Mouse (Mus musculus) lung, adult 2 months (tissue): ENCODE measurements around the gene Usp12. TPM values are rescaled to one million over a fixed set of nuclear protein-coding genes. Genes with fewer than 3 reads are reported as not detected.
"Not testable (repeated sequence)": the region's sequence is repeated elsewhere in the genome, so short reads cannot be mapped to it uniquely, and the experiment has no call there.

Experiments used
- DNase-seq: peaks from one replicate; pipeline ENCODE4 v3.0.0; 2022
- H3K4me1 ChIP-seq: fragments of 200-500 bp; 2 replicates; pipeline ENCODE4 v1.6.1; 2011; ENCODE audit warnings: low read length; ENCODE audit not compliant: control insufficient read depth, insufficient read depth
- H3K4me3 ChIP-seq: fragments of 200-500 bp; replicated peaks from 2 replicates; pipeline ENCODE3; 2011; ENCODE audit warnings: low read depth, mild to moderate bottlenecking, control low read depth, low read length; ENCODE audit errors: extremely low read depth
- CTCF ChIP-seq: fragments of 200-500 bp; IDR thresholded peaks from 2 replicates; pipeline ENCODE4 v1.5.1; 2011; ENCODE audit warnings: mild to moderate bottlenecking, low read length, control low read depth; ENCODE audit not compliant: insufficient read depth
- POLR2A ChIP-seq: fragments of 200-500 bp; IDR thresholded peaks from 2 replicates; pipeline ENCODE4 v1.6.1; 2011; ENCODE audit warnings: low read depth, mild to moderate bottlenecking, control low read depth, low read length, borderline replicate concordance; ENCODE audit errors: extremely low read depth
- WGBS: fragments of 180-500 bp; shearing (Covaris S2); methylation state at CpG from one replicate; pipeline ENCODE4 v1.1.7; 2018; 5-methylcytosine and 5-hydroxymethylcytosine counted together
- polyA plus RNA-seq: library from polyadenylated mRNA; depleted of rRNA; stranded (reverse); fragments of >200 nt; gene quantifications from 2 replicates; pipeline ENCODE4 v1.2.3, GENCODE M21; 2012

Gene Usp12
- polyA plus RNA-seq, 1 experiment = 14.9 TPM

DNA sequence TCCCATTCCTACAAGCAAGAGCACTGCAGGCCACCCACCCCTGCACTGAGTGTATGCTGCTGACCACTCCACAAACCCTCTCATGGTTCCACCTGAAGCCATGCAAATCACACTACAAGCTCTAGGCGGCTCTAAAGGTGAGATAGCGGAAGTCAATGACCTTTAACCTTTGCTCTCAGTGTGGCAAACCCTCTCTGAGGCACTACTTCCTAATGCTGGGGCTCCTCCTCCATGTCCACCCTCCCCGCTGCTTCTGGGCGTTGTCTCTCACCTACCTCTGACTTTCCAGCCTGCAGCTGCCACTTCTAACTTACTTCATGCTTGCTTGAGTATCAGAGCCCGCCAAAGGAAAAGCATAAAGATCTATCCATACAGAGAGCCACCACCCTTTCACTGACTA, 37.5 kb downstream of the Usp12 start:
- TF ChIP-seq CTCF = no peak
- no peak for TF ChIP-seq POLR2A
- Histone ChIP-seq H3K4me1 (no peaks in the 10 kb centered on the region), H3K4me3 (no peak overlapping the region)
- no peak for DNase-seq
- 74% methylated on average over 5 of the region's 5 CpGs for WGBS

DNA sequence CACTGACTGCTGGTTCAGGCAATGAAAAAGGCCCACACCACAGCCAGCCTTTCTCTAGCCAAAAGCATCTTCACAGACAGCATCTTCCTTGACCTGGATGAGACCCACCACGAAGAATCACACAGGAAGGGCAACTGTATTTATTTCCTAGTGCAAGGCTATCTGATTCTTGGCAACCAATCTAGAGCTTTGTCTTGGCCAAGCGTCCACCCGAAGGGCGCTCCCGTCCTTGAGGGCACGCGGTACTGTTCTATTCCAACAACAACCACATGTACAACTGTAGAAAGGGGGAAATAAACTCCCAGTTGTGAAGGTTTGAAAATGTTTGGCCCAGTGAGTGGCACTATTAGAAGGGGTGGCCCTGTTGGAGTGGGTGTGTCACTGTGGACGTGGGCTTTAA, 41.6 kb downstream of the Usp12 start:
- no peak for DNase-seq
- TF ChIP-seq POLR2A = no peak
- TF ChIP-seq CTCF = no peak
- H3K4me3 ChIP-seq = no peak overlapping the region
- 77% methylated on average over 8 of the region's 8 CpGs for WGBS
- H3K4me1 ChIP-seq = no peaks in the 10 kb centered on the region

DNA sequence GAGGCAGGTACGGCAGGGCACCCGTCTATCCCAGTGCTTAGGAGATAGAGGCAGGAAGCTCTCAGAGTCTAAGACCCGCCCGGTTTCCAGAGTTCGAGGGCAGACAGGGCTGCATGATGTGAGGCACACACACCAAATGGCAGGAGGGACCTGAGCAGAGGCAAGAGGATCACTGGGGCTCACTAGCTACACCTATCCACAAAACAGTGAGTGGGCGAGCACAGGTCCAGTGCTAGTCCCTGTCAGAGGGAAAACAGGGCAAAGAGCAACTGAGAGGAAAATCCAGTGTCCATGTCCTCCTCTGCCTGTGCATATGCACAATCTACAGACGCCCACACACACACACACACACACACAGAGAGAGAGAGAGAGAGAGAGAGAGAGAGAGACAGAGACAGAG, 43.8 kb downstream of the Usp12 start:
- no peak for DNase-seq
- Histone ChIP-seq H3K4me3 (no peak overlapping the region), H3K4me1 (no peaks in the 10 kb centered on the region)
- 81% methylated on average over 7 of the region's 7 CpGs for WGBS
- TF ChIP-seq POLR2A = no peak
- no peak for TF ChIP-seq CTCF

DNA sequence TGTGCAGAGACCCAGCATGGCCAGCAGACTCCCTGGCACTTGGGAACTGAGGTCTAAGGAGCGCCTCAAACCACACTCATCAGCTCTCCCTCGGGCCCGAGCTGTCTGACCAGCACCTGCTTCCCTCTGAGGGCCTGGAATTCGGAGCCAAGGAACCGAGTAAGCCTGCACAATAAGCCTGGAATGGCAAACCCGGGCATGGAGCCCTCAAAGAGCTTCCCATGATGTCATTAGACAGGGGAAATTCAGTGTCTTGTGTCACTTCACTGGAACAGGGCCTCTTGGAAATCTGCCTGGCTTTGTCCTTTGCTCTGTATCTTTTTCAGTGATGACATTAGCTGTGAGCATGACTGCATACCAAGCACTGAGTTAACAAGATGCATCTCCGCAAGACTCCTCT, 44.5 kb downstream of the Usp12 start:
- WGBS = 69% methylated on average over 7 of the region's 7 CpGs
- TF ChIP-seq POLR2A = no peak
- TF ChIP-seq CTCF = no peak
- Histone ChIP-seq H3K4me1 (no peaks in the 10 kb centered on the region), H3K4me3 (no peak overlapping the region)
- no peak for DNase-seq

DNA sequence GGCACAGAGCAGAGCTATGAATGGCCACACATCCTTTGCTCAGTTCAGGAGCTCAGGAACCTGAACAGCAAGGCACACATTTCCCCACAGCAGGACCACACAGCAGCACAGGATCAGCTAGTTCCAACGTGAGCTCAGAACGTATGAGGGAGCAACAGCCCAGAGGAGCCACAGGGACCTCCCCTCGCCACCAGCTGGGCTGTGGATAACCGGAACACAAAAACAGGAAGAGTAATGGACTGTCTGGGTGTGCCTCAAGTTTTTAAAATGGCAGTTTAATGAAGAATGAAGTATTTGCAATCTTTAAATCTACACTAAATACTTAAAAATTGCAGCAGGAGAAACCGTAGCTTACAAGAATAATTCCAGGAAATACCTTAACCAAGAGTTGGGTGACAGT, 44.9 kb downstream of the Usp12 start:
- 54% methylated on average over 5 of the region's 5 CpGs for WGBS
- Histone ChIP-seq H3K4me1 (no peaks in the 10 kb centered on the region), H3K4me3 (no peak overlapping the region)
- TF ChIP-seq CTCF (no peak), POLR2A (no peak)
- no peak for DNase-seq

DNA sequence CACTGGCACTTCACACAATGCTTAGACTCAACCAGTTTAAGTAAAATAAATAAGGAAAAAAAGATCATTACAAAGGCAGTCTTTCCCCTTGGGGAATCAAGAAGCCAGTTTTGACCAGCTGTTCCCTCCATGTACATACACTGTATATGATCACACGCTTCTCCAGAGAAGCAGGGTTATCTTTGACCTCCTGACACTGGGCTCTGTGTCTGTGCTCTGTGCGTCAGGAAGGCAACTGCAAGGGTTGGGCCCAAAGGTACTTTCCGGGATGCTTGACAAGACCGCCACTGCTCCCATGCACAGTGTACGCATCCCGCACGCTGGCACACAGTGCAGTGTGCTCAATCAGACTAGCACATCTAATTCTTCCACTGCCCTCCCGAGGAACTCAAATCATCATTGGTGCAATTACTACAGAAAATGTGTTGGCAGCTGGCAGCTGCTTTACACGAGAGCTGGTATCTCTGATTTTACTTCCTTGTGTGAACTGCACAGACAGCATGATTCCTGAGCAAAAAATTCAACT, 57.8 kb downstream of the Usp12 start:
- TF ChIP-seq CTCF (no peak), POLR2A (no peak)
- no peak for DNase-seq
- 80% methylated on average over 9 of the region's 9 CpGs for WGBS
- Histone ChIP-seq H3K4me1 (no peaks in the 10 kb centered on the region), H3K4me3 (no peak overlapping the region)

DNA sequence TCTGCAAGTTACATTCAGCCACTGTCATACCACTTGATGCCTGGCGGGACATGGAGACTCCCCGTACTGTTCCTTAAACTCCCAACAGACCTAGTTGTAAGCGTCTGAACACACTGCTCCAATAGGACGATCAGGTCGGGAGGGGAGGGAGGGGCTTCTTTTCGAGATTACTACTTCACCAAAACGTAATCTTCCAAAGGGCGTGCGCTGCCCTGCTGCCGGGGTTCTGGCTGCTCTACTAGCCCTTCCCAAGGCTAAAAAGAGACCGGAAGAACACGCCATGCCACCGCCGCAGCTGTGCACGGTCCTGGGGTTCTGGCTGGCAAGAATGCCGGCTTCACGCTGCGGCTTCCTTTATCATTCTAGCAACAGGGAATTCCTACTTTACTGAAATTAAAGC, 58.5 kb downstream of the Usp12 start:
- 86% methylated on average over 18 of the region's 18 CpGs for WGBS
- Histone ChIP-seq H3K4me3 (no peak overlapping the region), H3K4me1 (no peaks in the 10 kb centered on the region)
- TF ChIP-seq CTCF (no peak), POLR2A (no peak)
- no peak for DNase-seq

DNA sequence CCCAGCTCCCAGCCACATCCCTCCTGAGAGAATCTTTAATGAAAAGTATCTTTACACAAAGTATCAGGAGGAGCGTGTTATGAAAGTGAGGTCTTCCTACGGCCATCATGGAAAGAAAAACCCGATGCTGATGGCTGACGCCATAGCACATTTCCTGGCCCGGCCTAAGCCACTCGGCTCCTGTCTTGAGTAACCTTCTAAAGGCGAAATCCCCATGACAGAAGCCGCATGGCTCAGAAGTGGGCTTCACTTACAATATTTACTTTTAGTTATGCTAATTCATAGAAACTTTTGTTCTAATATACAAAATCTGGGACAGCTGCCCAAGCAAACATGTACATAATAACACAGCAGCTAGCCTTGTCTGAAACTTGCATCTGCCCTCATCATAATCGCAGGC, 59.8 kb downstream of the Usp12 start:
- not testable (repeated sequence) for H3K4me1 ChIP-seq, H3K4me3 ChIP-seq, DNase-seq
- 44% methylated on average over 1 of the region's 9 CpGs for WGBS

DNA sequence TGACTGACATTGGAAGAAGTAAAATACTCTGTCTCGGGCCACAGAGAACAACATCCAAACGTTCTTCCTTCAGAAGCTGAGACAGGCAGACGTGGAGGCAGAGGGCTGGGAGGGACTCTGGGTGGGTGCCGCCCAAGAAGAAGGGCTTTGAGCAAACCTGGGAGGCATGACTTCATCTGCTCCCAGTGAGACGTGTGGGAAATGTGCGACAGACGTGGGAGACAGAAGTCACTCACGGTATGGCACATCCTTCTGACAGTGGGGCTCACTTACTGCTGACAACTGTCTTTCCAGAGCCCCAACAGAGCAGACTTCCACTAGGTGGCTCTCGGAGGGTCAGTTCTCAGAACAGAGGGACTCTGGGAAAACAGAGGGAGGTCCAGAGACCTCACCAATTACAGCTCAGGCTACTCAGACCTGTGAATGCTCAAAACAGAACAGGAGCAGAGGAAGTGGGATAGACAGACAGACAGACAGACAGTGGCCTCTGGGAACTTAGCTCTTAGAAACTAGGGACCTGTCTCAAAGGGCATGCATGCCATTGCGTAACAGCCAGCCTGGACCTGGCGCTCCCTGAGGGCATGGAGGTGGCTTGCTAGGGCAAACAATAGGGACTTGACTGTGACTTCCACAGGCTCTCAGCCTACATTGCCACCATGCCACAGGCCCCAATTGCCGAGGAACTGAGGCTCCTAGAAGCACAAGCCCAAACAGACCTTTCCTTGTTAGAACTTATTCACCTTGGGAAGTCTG, 60.7 kb downstream of the Usp12 start:
- peak; percentile 18 for DNase-seq
- 75% methylated on average over 12 of the region's 12 CpGs for WGBS
- Histone ChIP-seq H3K4me1 (no peaks in the 10 kb centered on the region), H3K4me3 (no peak overlapping the region)
- TF ChIP-seq CTCF = no peak
- no peak for TF ChIP-seq POLR2A

DNA sequence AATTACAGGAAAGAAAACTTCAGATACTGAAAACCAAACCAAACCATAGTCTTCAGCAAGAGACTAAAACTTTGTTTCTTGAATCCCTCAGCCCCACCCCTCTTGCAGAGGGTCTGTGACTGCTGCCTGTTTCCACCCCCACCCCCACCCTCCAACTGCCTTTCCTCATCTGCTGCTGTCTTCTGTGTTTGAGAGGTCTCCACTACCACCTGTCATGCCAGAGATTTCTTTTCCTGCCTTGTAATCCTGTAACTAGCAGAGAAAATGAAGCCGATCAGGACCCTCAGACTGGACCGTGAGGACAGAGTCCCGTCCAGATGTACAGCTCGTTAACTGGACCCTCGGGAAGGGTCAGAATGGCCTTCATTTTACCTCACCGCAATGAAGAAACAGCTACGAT, 61.4 kb downstream of the Usp12 start:
- DNase-seq = no peak
- 87% methylated on average over 7 of the region's 7 CpGs for WGBS
- Histone ChIP-seq H3K4me1 (no peaks in the 10 kb centered on the region), H3K4me3 (no peak overlapping the region)
- TF ChIP-seq POLR2A (no peak), CTCF (no peak)

DNA sequence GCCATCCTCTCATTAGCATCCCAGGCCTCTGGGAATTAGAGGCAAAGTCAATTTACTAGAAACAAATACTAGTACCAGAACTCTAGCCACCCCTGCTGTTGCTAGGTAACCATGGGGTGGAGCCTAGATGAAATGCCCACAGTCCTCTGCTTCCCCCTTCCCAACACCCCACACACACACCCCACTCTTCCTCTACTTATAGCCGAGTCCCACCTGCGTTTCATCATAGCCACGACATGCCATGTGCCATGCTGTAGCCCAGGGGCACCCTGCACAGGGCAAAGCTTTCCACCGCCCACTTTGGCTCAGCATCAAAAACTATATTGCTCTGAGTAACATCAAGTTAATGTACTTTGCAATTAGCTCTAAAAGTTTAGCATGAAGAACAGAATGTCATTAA, 67.8 kb downstream of the Usp12 start:
- Histone ChIP-seq H3K4me3 (no peak overlapping the region), H3K4me1 (no peaks in the 10 kb centered on the region)
- 80% methylated on average over 4 of the region's 4 CpGs for WGBS
- TF ChIP-seq POLR2A (no peak), CTCF (no peak)
- no peak for DNase-seq
